Mouse (Mus musculus) neural tube, embryonic 12.5 days (tissue): ENCODE data around the gene Racgap1. TPM values are rescaled to one million over a fixed set of nuclear protein-coding genes. Genes with fewer than 3 reads are reported as not detected.

Experiments
- ATAC-seq: fragments of 200-750 bp; cut with Nextera tagmentation; 2 replicates; pipeline ENCODE4 v1.8.0; 2017; ENCODE audit warnings: low read depth, mild to moderate bottlenecking, moderate TSS enrichment, moderate library complexity; ENCODE audit not compliant: low FRiP score
- H3K27ac ChIP-seq: fragments of 300-500 bp; sonication (generic); 2 replicates; pipeline ENCODE4 v1.5.1; 2016
- H3K27me3 ChIP-seq: fragments of 300-500 bp; sonication (generic); replicated peaks from 2 replicates; pipeline ENCODE4 v1.6.1; 2016; ENCODE audit warnings: mild to moderate bottlenecking
- H3K36me3 ChIP-seq: fragments of 300-500 bp; sonication (generic); 2 replicates; pipeline ENCODE4 v1.6.1; 2016; ENCODE audit warnings: mild to moderate bottlenecking
- H3K4me1 ChIP-seq: fragments of 300-500 bp; sonication (generic); 2 replicates; pipeline ENCODE4 v1.6.1; 2016
- H3K4me2 ChIP-seq: fragments of 300-500 bp; sonication (generic); replicated peaks from 2 replicates; pipeline ENCODE4 v1.6.1; 2016; ENCODE audit warnings: mild to moderate bottlenecking
- H3K4me3 ChIP-seq: fragments of 300-500 bp; sonication (generic); 2 replicates; pipeline ENCODE4 v1.5.1; 2016
- H3K9ac ChIP-seq: fragments of 300-500 bp; sonication (generic); 2 replicates; pipeline ENCODE4 v1.6.1; 2016; ENCODE audit warnings: mild to moderate bottlenecking
- H3K9me3 ChIP-seq: fragments of 300-500 bp; sonication (generic); 2 replicates; pipeline ENCODE4 v1.6.1; 2016; ENCODE audit warnings: mild to moderate bottlenecking
- WGBS: fragments of 180-500 bp; shearing (Covaris S2); methylation state at CpG from one replicate; pipeline ENCODE4 v1.1.7; 2016; 5-methylcytosine and 5-hydroxymethylcytosine counted together
- polyA plus RNA-seq: library from polyadenylated mRNA; unstranded; fragments of >200 nt; fragmentation: Nextera tagmentation; extraction: Ambion mirVana; gene quantifications from 2 replicates; pipeline ENCODE4 v1.2.1, GENCODE M21; 2016

Gene Racgap1
- polyA plus RNA-seq, 1 experiment from 2014 or later, result 218 TPM

- Histone ChIP-seq H3K9ac (no peak overlapping the region; the same call in 1 of the 2 replicates), H3K36me3 (peaks cover 14% of the 10 kb centered on the region), H3K4me3 (no peak overlapping the region), H3K9me3 (no peaks in the 10 kb centered on the region), H3K4me2 (peak overlapping the region; percentile 2; the same call in 1 of the 2 replicates), H3K27ac (peak overlapping the region; percentile 2; the same call in 1 of the 2 replicates), H3K27me3 (no peaks in the 10 kb centered on the region), H3K4me1 (peaks cover 59% of the 10 kb centered on the region)
- no peak for ATAC-seq
- WGBS, result 59% methylated on average over 7 of the region's 7 CpGs
Measured at GRCm38 (mm10) chr15:99644776-99645175, 6.7 kb downstream of the Racgap1 start.

DNA sequence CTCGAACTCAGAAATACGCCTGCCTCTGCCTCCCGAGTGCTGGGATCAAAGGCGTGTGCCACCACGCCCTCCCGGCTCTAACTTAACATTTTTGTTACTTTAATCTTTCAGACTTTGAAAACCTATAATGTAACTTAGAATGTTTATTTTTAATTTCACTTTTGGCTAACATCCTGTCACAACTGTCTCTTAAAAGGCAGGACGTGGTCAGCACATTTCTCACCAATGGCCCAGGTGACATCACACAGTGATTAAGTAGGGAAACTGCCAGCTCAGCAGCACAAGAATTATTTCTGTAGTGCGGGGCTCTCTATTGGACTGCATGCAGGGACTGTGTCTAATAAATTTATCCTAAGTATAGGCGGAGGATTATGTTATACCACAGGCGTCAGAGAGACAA is 7.6 kb downstream of the Racgap1 start:
- H3K9ac ChIP-seq, result no peak overlapping the region
- H3K4me1 ChIP-seq, result peaks cover 50% of the 10 kb centered on the region
- no peak overlapping the region for H3K4me2 ChIP-seq
- H3K27ac ChIP-seq, result peak overlapping the region; percentile 26; the same call in 1 of the 2 replicates
- 69% methylated on average over 10 of the region's 10 CpGs for WGBS
- H3K4me3 ChIP-seq, result no peak overlapping the region
- ATAC-seq, result no peak
- H3K36me3 ChIP-seq, result peaks cover 19% of the 10 kb centered on the region
- H3K9me3 ChIP-seq, result no peaks in the 10 kb centered on the region
- H3K27me3 ChIP-seq, result no peaks in the 10 kb centered on the region

DNA sequence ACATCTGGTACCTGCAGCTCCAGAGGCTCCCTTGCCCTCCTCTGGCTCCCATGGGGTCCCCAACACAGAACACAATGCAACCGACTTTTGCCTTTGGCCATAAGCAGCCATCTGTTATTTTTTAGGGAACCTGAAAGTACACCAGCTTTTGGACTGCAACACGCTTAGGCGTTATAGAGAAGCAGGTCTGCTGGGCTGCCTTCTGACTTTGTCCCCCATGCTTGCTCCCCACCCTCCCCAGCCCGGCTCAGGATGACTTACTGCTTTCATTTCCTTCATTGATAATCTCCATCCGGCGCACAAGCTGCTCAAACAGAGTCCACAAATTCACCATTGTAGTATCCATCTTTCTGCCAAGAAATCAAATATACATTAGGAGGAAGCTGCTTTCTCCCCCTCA is 8.8 kb downstream of the Racgap1 start:
- 60% methylated on average over 6 of the region's 6 CpGs for WGBS
- Histone ChIP-seq H3K27me3 (no peaks in the 10 kb centered on the region), H3K36me3 (peaks cover 22% of the 10 kb centered on the region), H3K4me2 (peak overlapping the region; percentile 4; the same call in 1 of the 2 replicates), H3K9ac (no peak overlapping the region), H3K4me3 (no peak overlapping the region), H3K27ac (peak overlapping the region; percentile 38; the same call in 1 of the 2 replicates), H3K9me3 (no peaks in the 10 kb centered on the region), H3K4me1 (peaks cover 40% of the 10 kb centered on the region)
- no peak for ATAC-seq

GRCm38 (mm10) chr15:99638124-99638485 is 13.4 kb downstream of the Racgap1 start:
- Histone ChIP-seq H3K36me3 (peaks cover 57% of the 10 kb centered on the region), H3K9ac (no peak overlapping the region), H3K4me3 (no peak overlapping the region), H3K9me3 (no peaks in the 10 kb centered on the region), H3K4me2 (no peak overlapping the region), H3K4me1 (0 out of 2 replicates have a peak, but pooled peaks cover 6% of the 10 kb centered on the region), H3K27ac (peak overlapping the region; percentile 83), H3K27me3 (no peaks in the 10 kb centered on the region)
- ATAC-seq, result no peak
- WGBS, result 85% methylated on average over 5 of the region's 5 CpGs

- no peaks in the 10 kb centered on the region for H3K9me3 ChIP-seq
- H3K27me3 ChIP-seq, result no peaks in the 10 kb centered on the region
- peak; percentile 48 for ATAC-seq
- H3K4me3 ChIP-seq, result no peak overlapping the region
- H3K27ac ChIP-seq, result peak overlapping the region; percentile 83
- no peak overlapping the region for H3K9ac ChIP-seq
- H3K36me3 ChIP-seq, result peaks cover 62% of the 10 kb centered on the region
- WGBS, result 56% methylated on average over 12 of the region's 12 CpGs
- H3K4me2 ChIP-seq, result peak overlapping the region; percentile 31; the same call in 1 of the 2 replicates
- 0 out of 2 replicates have a peak, but pooled peaks cover 5% of the 10 kb centered on the region for H3K4me1 ChIP-seq
Measured at GRCm38 (mm10) chr15:99637405-99638123, 13.9 kb downstream of the Racgap1 start.

DNA sequence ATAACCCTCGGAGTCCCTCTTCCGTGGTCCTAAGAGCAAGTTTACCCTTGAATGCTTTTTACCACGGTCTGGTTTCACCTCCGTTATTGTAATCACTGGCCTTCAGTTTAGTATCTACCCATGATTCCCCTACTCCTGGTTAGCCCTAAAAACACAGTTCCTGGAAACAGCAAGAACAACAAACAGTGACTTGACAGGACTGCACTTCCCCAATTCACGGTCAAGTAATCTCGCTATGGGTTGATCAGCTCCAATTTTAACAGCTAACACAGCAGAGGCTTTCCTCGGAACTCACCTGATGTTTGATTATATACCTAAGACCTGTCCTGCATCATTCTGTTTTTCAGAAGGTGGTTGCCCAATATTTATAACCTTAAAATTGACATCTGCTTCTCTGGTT is 16.8 kb downstream of the Racgap1 start:
- ATAC-seq, result no peak
- H3K4me1 ChIP-seq, result 0 out of 2 replicates have a peak, but pooled peaks cover 2% of the 10 kb centered on the region
- WGBS, result 93% methylated on average over 7 of the region's 7 CpGs
- H3K27me3 ChIP-seq, result no peaks in the 10 kb centered on the region
- H3K9me3 ChIP-seq, result no peaks in the 10 kb centered on the region
- no peak overlapping the region for H3K27ac ChIP-seq
- H3K9ac ChIP-seq, result no peak overlapping the region
- no peak overlapping the region for H3K4me2 ChIP-seq
- no peak overlapping the region for H3K4me3 ChIP-seq
- peaks cover 76% of the 10 kb centered on the region for H3K36me3 ChIP-seq

- H3K27me3 ChIP-seq, result no peaks in the 10 kb centered on the region
- no peak overlapping the region for H3K9ac ChIP-seq
- no peak for ATAC-seq
- H3K36me3 ChIP-seq, result peaks cover 89% of the 10 kb centered on the region
- H3K4me2 ChIP-seq, result no peak overlapping the region
- H3K27ac ChIP-seq, result no peak overlapping the region
- no peaks in the 10 kb centered on the region for H3K9me3 ChIP-seq
- 0 out of 2 replicates have a peak, but pooled peaks cover 2% of the 10 kb centered on the region for H3K4me1 ChIP-seq
- H3K4me3 ChIP-seq, result no peak overlapping the region
Measured at GRCm38 (mm10) chr15:99631618-99632017, 19.8 kb downstream of the Racgap1 start.

DNA sequence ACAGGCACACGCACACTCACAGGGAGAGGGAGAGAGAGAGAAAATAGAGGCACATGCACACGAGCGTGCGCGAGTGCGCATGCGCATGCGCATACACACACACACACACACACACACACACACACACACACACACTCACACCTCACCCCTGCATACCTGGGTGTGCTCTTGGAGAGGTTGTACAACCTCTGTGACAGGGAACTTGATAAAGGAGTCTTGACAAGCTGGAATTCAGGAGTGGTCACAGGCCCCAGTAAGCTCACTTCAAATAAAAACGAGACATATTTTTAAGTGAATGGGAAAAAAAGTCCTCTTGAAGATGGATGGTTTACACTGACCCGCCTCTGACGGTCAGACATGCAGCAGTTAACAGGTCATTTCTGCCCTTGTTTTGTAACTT is 29.4 kb downstream of the Racgap1 start:
- H3K36me3 ChIP-seq, result peaks cover 67% of the 10 kb centered on the region
- ATAC-seq, result no peak
- no peaks in the 10 kb centered on the region for H3K4me1 ChIP-seq
- no peak overlapping the region for H3K4me3 ChIP-seq
- H3K27ac ChIP-seq, result no peak overlapping the region
- H3K9me3 ChIP-seq, result no peaks in the 10 kb centered on the region
- no peaks in the 10 kb centered on the region for H3K27me3 ChIP-seq
- H3K9ac ChIP-seq, result no peak overlapping the region
- 96% methylated on average over 11 of the region's 11 CpGs for WGBS
- H3K4me2 ChIP-seq, result no peak overlapping the region

DNA sequence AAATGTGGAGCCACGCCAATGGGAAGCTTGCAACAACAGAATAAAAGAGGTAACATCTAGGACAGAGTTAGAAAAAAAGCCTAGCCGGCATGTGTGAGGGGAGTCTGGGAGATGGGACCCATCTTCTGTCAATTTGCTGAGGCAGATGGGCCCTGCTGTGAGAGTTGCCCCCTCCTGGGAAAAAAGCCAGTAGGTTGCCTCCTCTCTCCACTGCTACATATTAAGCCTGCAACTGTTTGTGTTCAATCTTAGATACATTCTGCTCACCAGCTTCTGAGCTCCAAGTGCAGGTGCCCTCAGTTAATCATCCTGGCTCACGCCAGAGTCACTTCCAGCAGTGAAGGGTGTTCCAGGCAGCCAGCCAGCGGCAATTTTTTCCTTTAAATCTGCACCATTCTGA is 31.6 kb downstream of the Racgap1 start:
- Histone ChIP-seq H3K4me2 (no peak overlapping the region), H3K9ac (no peak overlapping the region), H3K9me3 (no peaks in the 10 kb centered on the region), H3K36me3 (peaks cover 45% of the 10 kb centered on the region), H3K4me3 (no peak overlapping the region), H3K27me3 (no peaks in the 10 kb centered on the region), H3K4me1 (0 out of 2 replicates have a peak, but pooled peaks cover 3% of the 10 kb centered on the region), H3K27ac (no peak overlapping the region)
- WGBS, result 78% methylated on average over 4 of the region's 4 CpGs
- ATAC-seq, result no peak

DNA sequence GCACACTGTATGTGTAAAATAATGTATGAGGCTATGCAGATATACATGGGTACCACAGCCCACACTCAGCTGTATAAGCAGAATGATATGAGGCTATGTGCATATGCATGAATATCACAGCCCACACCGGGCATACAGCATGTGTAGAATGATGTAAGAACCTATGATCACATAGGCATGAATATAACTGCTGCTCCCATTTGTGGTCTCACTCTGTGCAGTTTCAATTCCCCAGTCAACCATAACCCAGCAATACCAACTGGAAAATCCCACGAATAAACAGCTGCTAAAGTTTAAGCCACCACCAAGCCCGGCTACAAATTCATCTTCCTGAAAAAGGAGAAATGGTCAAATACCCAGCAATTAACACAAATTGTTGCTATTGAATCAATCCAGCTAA is 32.9 kb downstream of the Racgap1 start:
- H3K27ac ChIP-seq, result no peak overlapping the region
- no peaks in the 10 kb centered on the region for H3K27me3 ChIP-seq
- H3K9ac ChIP-seq, result no peak overlapping the region
- 81% methylated on average over 3 of the region's 3 CpGs for WGBS
- H3K9me3 ChIP-seq, result no peaks in the 10 kb centered on the region
- no peak overlapping the region for H3K4me3 ChIP-seq
- H3K4me1 ChIP-seq, result peaks cover 11% of the 10 kb centered on the region; the same call in 1 of the 2 replicates
- H3K36me3 ChIP-seq, result peaks cover 34% of the 10 kb centered on the region
- no peak overlapping the region for H3K4me2 ChIP-seq
- no peak for ATAC-seq

DNA sequence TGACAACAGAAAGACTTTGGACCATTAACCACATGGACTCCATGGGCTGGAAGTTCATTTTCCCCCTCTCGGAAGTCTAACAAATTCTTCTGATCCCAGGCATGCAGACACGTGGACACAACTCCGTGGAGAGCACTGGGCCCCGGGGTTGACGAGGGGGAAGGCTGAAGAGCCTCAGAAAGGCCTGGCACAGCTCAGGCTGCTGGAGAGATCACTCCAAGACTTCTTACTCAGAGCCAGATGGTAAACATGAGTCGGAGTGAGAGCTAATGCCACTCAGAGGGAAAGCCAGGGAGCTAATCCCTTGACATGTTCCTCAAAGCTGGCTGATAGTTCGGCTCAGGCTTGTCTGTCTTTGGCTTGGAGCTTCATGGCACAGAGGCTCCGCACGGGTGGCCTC is 36.2 kb downstream of the Racgap1 start:
- Histone ChIP-seq H3K36me3 (peaks cover 6% of the 10 kb centered on the region; the same call in 1 of the 2 replicates), H3K27ac (no peak overlapping the region), H3K4me1 (peaks cover 19% of the 10 kb centered on the region; the same call in 1 of the 2 replicates), H3K9me3 (no peaks in the 10 kb centered on the region), H3K4me2 (no peak overlapping the region), H3K27me3 (no peaks in the 10 kb centered on the region), H3K4me3 (no peak overlapping the region), H3K9ac (no peak overlapping the region)
- ATAC-seq, result no peak
- 69% methylated on average over 9 of the region's 9 CpGs for WGBS

DNA sequence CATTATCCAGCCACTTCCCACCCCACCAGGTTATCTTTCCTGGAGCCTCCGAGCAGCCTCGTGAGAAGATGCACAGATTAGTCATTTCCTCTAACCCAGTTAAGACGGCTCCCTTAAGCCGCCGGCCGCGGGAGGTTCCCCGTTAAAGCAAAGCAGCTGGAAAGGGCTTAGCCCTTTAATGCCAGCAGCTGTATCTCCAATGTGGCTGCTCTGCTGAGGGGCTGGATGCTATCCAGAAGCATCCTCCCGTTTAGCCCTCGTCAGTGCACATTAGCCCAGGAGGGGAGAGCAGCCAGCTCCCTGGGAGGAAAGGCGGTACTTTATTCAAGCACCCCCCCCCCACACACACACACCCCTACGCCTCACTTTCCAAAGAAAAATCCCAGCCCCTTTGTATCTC is 36.7 kb downstream of the Racgap1 start:
- Histone ChIP-seq H3K4me1 (peaks cover 19% of the 10 kb centered on the region; the same call in 1 of the 2 replicates), H3K27ac (no peak overlapping the region), H3K4me3 (no peak overlapping the region), H3K36me3 (peaks cover 3% of the 10 kb centered on the region; the same call in 1 of the 2 replicates), H3K4me2 (0 out of 2 replicates have a peak overlapping the region, but pooled peaks have one; percentile 1), H3K9ac (no peak overlapping the region), H3K27me3 (no peaks in the 10 kb centered on the region), H3K9me3 (no peaks in the 10 kb centered on the region)
- ATAC-seq, result no peak
- WGBS, result 29% methylated on average over 12 of the region's 12 CpGs
